13 mouse cellular contexts compared by ENCODE assay signal in genomic region chr16:23505904-23506687, GRCm38 (mm10). TPM values are rescaled to one million over a fixed set of nuclear protein-coding genes. Genes with fewer than 3 reads are reported as not detected.
DNase-seq lines count a peak whose midpoint lies in the region; ATAC-seq lines count a peak whose summit lies in the region.
"Had no signal": no experiment of that assay in that cellular context is flagged by ENCODE, and none has a peak within 500 bp of the region (broad histone marks: within the 10 kb centered on the region; RNA-seq: fewer than 3 reads in every experiment).

No protein-coding gene starts in this region.

- H3K36me3 ChIP-seq in heart, embryonic 12.5 days, result no peaks in the 10 kb centered on the region
- H3K36me3 ChIP-seq in liver, embryonic 11.5 days (ENCODE audit: control insufficient read depth, insufficient read depth, low read length), result no peaks in the 10 kb centered on the region
- no peaks in the 10 kb centered on the region for H3K36me3 ChIP-seq in splenic B cell, adult 2 months (ENCODE audit: control insufficient read depth, insufficient read depth, low read length, poor library complexity, severe bottlenecking)
- H3K36me3 ChIP-seq: G1E had no signal

- WGBS in heart, embryonic 12.5 days, result 33% methylated on average over 11 of the region's 11 CpGs
- WGBS in liver, embryonic 11.5 days, result 31% methylated on average over 11 of the region's 11 CpGs

- peak overlapping the region; percentile 1; the same call in 1 of the 2 replicates for H3K27ac ChIP-seq in heart, embryonic 12.5 days (ENCODE audit: poor library complexity, severe bottlenecking)
- H3K27ac ChIP-seq in liver, embryonic 11.5 days (ENCODE audit: low read depth, low read length), result peak overlapping the region; percentile 55

- H3K9me3 ChIP-seq in heart, embryonic 12.5 days (replicated peaks), result no peaks in the 10 kb centered on the region
- no peaks in the 10 kb centered on the region for H3K9me3 ChIP-seq in liver, embryonic 11.5 days (ENCODE audit: control insufficient read depth, low read length)

- ATAC-seq in heart, embryonic 12.5 days (ENCODE audit: insufficient number of reproducible peaks, low FRiP score), result no peak
- ATAC-seq in liver, embryonic 11.5 days (replicated peaks; ENCODE audit: low FRiP score), result peak; percentile 27; the same call in 1 of the 2 replicates

- DNase-seq in heart, postnatal 10 days, result no peak
- peak; percentile 24 to 28 for DNase-seq in spleen, postnatal 36 days (ENCODE audit: low spot score in 2 of 2)
- no peak for DNase-seq in spleen, postnatal 4 days (ENCODE audit: low spot score in 2 of 2)
- no peak for DNase-seq in liver, embryonic 11.5 days (ENCODE audit: low spot score)
- peak; percentile 21 for DNase-seq in splenic B cell, adult 2 months (ENCODE audit: low read depth, low spot score)
- DNase-seq in urinary bladder, postnatal 36 days (ENCODE audit: low spot score in 2 of 2), result no peak
- no peak for DNase-seq in thymus, postnatal 25 days
- DNase-seq: adrenal gland, postnatal 25 days; cerebellum, postnatal 25 days; lung, adult 2 months had no signal

- H3K27me3 ChIP-seq in heart, embryonic 12.5 days (replicated peaks), result peaks cover 29% of the 10 kb centered on the region
- no peaks in the 10 kb centered on the region for H3K27me3 ChIP-seq in liver, embryonic 11.5 days (replicated peaks; ENCODE audit: control insufficient read depth, insufficient read depth, low read length)
- H3K27me3 ChIP-seq in splenic B cell, adult 2 months (ENCODE audit: control insufficient read depth, insufficient read depth, low read length, poor library complexity, severe bottlenecking), result no peaks in the 10 kb centered on the region

- H3K4me3 ChIP-seq in heart, embryonic 12.5 days, result no peak overlapping the region
- no peak overlapping the region for H3K4me3 ChIP-seq in liver, embryonic 11.5 days (ENCODE audit: low read depth, low read length)

- H3K9ac ChIP-seq in heart, embryonic 12.5 days, result no peak overlapping the region
- no peak overlapping the region for H3K9ac ChIP-seq in liver, embryonic 11.5 days (ENCODE audit: low read depth, low read length)

- intact Hi-C loops in heart, postnatal 10 days (cut with DNase I), result no loop called here

- H3K4me2 ChIP-seq in heart, embryonic 12.5 days, result no peak overlapping the region
- H3K4me2 ChIP-seq in liver, embryonic 11.5 days, result no peak overlapping the region

- H3K4me1 ChIP-seq in heart, embryonic 12.5 days (replicated peaks), result peaks cover 44% of the 10 kb centered on the region
- peaks cover 28% of the 10 kb centered on the region for H3K4me1 ChIP-seq in liver, embryonic 11.5 days (replicated peaks; ENCODE audit: control insufficient read depth, insufficient read depth, low read length)

RNA-seq across cellular contexts. Expression of gene Rtp4, which starts 14.0 kb away (rescaled TPM):
- 7.4 and 8.0 TPM in 2 replicates for polyA plus RNA-seq in heart, embryonic 12.5 days (2016; fragmentation: Nextera tagmentation; extraction: Ambion mirVana)
- 1 to 10 TPM; 1.7 to 2.1 TPM for total RNA-seq in heart, postnatal 10 days (2021)
- polyA plus RNA-seq in liver, embryonic 11.5 days (2014; fragmentation: Nextera tagmentation; extraction: Ambion mirVana), result 4.2 and 4.6 TPM in 2 replicates
- polyA plus RNA-seq: G1E had no signal

RNA-seq across cellular contexts. Expression of gene Masp1, which starts 14.5 kb away (rescaled TPM):
- polyA plus RNA-seq in heart, embryonic 12.5 days (2016; fragmentation: Nextera tagmentation; extraction: Ambion mirVana), result 12.4 and 14.5 TPM in 2 replicates
- 10 to 100 TPM; 24.5 TPM for total RNA-seq in heart, postnatal 10 days (2021)
- 21.6 and 23.1 TPM in 2 replicates for polyA plus RNA-seq in liver, embryonic 11.5 days (2014; fragmentation: Nextera tagmentation; extraction: Ambion mirVana)
- total RNA-seq: hematopoietic stem cell, adult 5-6 weeks had no signal
- polyA plus RNA-seq: G1E had no signal

Comparison
In these comparisons a context has a peak if more than half of its experiments do, and no peak if none do; other contexts are left out.
1. DNase-seq: peak in spleen, postnatal 36 days (2 of 2) and splenic B cell, adult 2 months (single experiment); none in heart, postnatal 10 days (0 of 2), spleen, postnatal 4 days (0 of 2), liver, embryonic 11.5 days (single experiment), urinary bladder, postnatal 36 days (0 of 2) and thymus, postnatal 25 days (single experiment).